Mouse (Mus musculus): ENCODE data around the gene Slc13a2.
A peak's percentile ranks its signal among the peaks of the same experiment; 100 is the strongest.

The Slc13a2 gene

GRCm38 (mm10) chr11:78434052-78434451, 12.0 kb upstream of the Slc13a2 start:
- no peak for DNase-seq (ENCODE audit: low spot score in 2 of 2)

DNA sequence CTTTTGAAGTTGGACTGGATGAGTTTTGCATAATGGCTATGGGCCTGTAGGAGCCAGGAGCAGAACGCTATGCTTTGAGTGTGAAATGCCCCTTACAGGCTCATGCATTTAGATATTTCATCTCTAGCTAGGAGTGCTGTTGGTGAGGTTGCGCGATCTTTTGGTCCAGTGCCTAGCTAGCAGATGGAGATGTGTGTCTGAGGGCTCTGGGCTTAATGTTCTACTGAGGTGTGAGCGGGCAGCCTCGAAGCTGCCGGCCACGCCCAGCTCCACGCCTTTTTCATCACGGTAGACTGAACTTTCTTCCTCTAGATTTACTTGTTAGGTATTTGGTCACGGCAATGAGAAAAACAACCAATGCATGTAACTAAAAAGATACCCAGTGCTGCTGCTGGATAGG, 9.2 kb upstream of the Slc13a2 start:
- DNase-seq (ENCODE audit: low spot score in 2 of 2) = no peak

GRCm38 (mm10) chr11:78430195-78430878, 8.3 kb upstream of the Slc13a2 start:
- no peak for DNase-seq (ENCODE audit: low spot score in 2 of 2)

GRCm38 (mm10) chr11:78428309-78428708, 6.3 kb upstream of the Slc13a2 start:
- no peak for DNase-seq (ENCODE audit: low spot score in 2 of 2)

- no peak for DNase-seq (ENCODE audit: low spot score in 2 of 2)
Measured at GRCm38 (mm10) chr11:78427655-78428054, 5.6 kb upstream of the Slc13a2 start.

DNA sequence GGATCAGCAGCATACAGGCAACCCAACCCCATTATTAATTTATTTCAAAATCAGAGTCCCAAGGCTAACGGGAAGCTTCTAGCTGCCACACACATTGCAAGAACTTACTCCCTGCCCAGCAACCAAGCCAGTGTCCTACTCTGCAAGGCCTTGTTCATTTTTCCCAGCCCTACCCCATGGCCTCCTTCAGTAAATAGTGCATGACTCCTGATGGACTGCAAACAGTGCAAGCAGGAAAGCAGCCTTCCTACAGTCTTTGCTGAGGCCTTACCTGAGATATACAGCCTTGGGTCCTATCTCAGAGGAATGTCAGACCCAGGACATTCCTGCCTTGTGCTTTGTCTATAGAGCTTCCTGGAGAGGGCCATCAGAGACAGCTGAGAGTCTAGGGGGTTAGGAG, 3.6 kb upstream of the Slc13a2 start:
- no peak for DNase-seq (ENCODE audit: low spot score in 2 of 2)

DNA sequence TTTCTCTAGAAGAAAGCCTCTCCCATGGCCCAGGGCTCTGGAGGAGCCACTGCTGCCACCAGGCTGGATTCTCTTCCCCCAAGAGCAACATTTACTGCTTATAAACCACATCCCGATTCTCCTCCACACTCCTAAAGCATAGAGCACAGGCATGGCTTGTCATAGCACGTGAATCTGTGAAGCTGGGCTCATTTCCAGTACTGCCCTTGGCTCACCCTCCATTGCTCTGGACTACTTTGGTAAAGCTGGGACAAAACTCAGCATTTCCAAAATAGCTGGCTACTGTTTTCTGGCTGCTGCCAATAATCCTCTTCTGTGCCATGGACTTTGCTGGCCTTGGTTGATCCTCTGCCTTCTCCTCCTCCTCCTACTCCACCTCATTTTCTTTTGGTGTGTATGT, 2.3 kb upstream of the Slc13a2 start:
- DNase-seq (ENCODE audit: low spot score in 2 of 2) = peak in 1 of 2 experiments; percentile 33

DNA sequence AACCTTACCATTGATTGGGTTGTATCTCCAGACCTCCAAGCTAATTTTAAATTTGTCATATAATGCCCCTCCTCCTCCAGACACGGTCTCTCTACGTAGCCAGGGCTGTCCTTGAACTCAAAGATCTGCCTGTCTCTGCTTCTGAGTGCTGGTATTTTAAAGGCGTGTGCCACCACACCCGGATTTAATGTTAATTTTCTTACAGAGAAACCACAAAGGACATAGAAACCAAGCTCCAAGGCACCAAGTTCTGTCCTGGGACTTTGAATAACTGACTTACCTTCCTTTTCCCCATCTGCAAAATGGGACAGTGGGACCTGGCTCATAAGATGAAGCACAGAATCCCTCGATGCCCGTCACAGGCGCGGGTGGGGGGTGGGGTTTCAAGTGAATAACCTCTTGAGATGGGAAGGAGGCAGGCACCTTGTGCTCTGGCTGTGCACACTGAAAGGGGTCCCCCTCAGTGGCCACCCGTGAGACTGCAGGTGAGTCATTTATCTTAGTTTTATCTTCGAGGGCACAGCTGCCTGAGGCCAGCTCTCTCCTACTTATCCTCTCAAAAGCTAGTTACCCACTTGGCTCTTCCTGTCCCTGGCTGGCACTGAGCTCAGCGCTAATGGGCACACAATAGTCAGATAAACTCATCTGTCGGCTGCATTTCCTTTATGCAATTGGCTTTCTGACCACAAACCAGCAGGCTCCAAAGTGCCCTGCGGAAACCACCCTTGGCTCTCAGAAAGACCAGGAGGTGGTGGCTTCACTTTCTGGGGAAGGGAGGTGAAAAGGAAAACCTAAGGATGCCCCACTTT, 612 bp downstream of the Slc13a2 start:
- DNase-seq (ENCODE audit: low spot score in 2 of 2) = no peak

DNA sequence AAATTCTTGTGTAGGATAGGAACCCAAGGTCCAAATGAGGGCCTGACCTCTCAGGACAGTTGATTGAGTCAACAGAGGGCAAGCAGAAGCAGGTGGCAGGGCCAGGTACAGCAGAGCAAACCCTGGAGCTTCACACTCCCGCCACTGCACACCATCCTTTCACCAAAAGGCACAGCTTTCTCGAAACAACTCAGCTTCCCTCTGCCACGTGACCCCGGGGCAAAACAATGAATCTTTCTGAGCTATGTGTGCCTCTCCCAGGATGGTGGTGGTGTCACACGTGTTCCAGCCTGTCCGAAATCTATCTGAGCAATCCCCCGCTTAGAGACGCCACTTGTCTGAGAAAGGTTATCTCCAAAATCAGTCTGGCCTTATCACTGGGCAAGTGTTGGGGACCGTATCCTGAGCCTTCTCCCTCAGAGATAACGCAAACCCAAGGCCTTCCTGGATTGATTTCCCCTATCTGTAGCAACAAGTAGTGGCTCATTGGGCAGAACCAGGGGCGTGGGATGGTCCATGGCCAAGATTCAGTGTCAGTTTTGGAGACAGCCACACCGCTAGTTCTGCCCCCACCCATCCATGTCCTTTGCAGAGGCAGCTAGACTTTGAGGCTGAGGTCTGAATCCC, 1.6 kb downstream of the Slc13a2 start:
- DNase-seq (ENCODE audit: low spot score in 2 of 2) = no peak

- no peak for DNase-seq (ENCODE audit: low spot score in 2 of 2)
Measured at GRCm38 (mm10) chr11:78416854-78417253, 5.2 kb downstream of the Slc13a2 start.

DNA sequence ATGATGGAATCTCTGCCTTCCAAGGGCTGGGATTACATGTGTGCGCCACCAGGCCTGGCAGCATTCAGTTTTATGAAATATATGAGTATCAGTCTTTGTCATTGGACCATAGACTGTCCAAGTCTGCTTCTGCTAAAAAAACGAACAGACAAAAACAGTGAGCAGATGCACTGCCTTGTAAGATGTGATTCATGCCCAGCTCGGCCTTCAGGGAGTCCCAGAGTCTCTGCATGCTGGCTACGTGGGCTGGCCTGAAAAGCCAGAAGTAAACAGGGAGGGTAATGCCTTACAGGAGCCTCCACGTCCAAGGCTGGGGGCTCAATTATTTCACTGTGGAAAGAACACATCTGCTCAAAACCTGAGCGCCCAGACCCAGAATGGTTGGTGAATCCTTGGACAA, 9.2 kb downstream of the Slc13a2 start:
- DNase-seq (ENCODE audit: low spot score in 2 of 2) = peak; percentile 13 to 21

GRCm38 (mm10) chr11:78412324-78412850, 9.6 kb downstream of the Slc13a2 start:
- no peak for DNase-seq (ENCODE audit: low spot score in 2 of 2)

- DNase-seq (ENCODE audit: low spot score in 2 of 2) = no peak
Measured at GRCm38 (mm10) chr11:78411606-78412323, 10.3 kb downstream of the Slc13a2 start.

GRCm38 (mm10) chr11:78408256-78409240, 13.5 kb downstream of the Slc13a2 start:
- no peak for DNase-seq (ENCODE audit: low spot score in 2 of 2)

DNA sequence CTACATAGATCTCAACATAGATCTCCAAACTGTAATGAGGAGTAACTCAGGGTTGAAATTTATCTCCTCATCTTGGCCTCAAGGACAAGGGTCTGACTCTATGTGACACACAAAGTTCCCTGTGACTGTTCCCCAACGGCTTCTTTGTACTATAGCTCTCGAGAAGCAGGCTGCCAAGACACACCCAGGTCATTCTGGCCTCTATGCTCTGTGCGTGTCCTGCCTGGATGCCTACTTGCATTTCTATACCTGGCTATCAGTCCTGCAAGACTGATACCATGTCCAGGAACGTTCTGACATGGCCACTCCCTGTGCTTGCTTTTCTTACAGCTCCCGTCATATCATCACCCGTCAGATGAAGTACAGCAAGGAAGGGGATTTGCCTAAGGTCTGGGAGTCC, 20.0 kb downstream of the Slc13a2 start:
- DNase-seq (ENCODE audit: low spot score in 2 of 2) = no peak

GRCm38 (mm10) chr11:78401469-78401868, 20.5 kb downstream of the Slc13a2 start:
- DNase-seq (ENCODE audit: low spot score in 2 of 2) = no peak

DNA sequence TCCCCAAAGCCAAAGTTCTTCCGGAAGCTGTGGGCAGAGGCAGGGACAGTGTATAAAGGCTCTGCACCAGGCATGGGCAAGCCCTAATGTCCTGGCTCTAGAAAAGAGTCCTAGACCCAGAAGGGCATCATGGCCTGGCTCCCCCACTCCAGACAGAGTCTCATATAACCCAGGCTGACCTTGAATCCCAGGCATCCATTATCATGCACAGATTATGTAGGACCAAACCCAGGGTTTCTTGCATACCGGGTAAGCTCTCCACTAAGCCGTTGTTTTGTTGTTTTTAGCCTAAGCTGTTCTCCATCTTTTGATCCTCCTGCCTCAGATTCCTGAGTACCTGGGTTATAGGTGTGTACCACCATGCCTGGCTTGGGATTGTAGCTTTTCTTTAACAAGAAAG, 21.1 kb downstream of the Slc13a2 start:
- no peak for DNase-seq (ENCODE audit: low spot score in 2 of 2)

DNA sequence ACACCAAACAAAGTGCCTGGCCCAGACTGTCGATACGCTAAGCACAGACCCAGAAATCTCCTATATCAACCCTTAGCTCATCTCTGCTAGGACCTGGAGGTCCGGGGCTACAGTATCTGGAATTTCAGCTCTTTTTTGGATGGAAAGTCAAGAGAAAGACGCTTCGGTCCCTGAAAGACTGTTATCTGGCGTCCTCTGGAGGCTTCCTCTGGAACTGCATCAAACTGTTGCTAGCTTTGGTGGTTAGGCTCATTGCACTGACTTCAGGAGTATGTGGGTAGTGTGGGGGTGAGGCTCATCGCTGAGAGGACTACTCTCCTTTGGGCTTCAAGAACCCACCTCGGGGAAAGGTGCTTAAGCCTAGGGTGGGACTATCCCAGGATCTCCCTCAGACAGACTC, 22.3 kb downstream of the Slc13a2 start:
- DNase-seq (ENCODE audit: low spot score in 2 of 2) = peak; percentile 81 to 85

GRCm38 (mm10) chr11:78398212-78398611, 23.8 kb downstream of the Slc13a2 start:
- DNase-seq (ENCODE audit: low spot score in 2 of 2) = no peak

DNA sequence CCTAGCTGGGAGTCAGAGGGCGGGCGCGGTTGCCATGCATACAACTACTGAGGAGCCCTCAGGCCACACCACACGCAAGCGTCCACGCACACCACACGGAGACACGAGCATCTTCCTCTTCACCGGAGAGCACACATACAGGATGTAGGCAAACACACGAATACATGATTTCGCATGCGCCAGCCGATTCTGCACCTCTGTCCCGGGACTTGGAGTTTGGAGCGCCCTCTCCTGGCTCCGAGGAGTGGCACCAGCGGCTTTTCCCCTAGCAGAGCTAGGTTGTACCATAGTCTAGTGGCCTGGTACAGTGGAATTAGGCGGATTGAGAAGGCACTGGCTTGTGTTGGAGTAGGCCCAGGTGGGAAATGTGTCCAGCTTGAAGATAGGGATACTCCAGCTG, 24.6 kb downstream of the Slc13a2 start:
- DNase-seq (ENCODE audit: low spot score in 2 of 2) = peak; percentile 21 to 29

GRCm38 (mm10) chr11:78396950-78397349, 25.1 kb downstream of the Slc13a2 start:
- DNase-seq (ENCODE audit: low spot score in 2 of 2) = no peak
